Comparison of ENCODE assay signal across 19 mouse cellular contexts in the genomic region with DNA sequence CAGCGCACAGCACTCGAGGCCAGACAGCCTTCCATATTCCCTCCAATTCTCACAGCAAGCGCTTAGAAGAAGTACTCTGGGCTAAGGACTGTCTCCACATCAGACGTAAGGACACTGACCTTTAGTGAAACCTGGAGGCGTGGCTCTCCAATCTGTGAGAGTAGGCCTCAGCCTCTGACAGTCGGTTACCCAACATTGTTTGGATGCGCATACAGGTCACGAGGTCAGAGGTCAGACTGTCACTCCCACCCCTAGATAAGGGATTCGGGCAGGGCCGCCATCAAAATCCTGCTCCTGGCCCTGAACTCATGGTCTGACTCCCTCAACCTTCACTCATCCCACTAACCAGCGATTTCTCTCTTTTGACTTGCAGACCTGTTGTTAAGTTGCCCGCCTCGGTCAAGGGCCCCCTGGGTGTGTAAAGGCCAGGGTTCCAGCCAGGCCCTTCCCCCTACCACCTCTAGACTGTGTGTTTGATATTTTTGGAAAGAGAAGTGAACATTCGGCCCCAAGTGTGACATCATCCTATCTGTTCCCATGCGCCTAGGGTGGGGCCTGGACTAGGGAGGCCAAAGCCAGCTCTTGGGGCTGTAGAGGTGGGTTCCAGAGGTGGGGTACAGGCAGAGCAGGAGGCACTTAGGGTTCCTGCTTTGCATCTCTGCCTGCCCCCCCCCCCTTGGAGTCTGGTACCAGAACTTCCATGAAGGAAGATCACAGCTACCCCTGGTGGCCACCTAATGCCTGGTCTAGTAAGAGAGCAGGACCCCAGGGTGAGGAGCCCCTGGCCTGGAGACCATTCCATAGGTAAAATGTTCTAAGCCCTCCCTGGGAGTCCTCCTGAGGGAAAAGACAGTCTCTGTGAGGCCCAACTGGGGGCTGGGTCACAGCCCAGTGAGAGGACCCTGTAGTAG. TPM values are rescaled to one million over a fixed set of nuclear protein-coding genes. Genes with fewer than 3 reads are reported as not detected.
DNase-seq lines count a peak whose midpoint lies in the region; ATAC-seq and TF ChIP-seq lines count a peak whose summit lies in the region.
"Had no signal": no experiment of that assay in that cellular context is flagged by ENCODE, and none has a peak within 500 bp of the region (broad histone marks: within the 10 kb centered on the region; RNA-seq: fewer than 3 reads in every experiment).

No protein-coding gene starts in this region.

- no peaks in the 10 kb centered on the region for H3K4me1 ChIP-seq in hindbrain, embryonic 11.5 days (replicated peaks; ENCODE audit: control insufficient read depth, insufficient read depth, low read length)
- peaks cover 6% of the 10 kb centered on the region; the same call in 1 of the 2 replicates for H3K4me1 ChIP-seq in hindbrain, embryonic 16.5 days (ENCODE audit: control insufficient read depth, insufficient read depth, low read depth, low read length)
- 0 out of 2 replicates have a peak, but pooled peaks cover 5% of the 10 kb centered on the region for H3K4me1 ChIP-seq in liver, embryonic 12.5 days
- 0 out of 2 replicates have a peak, but pooled peaks cover 2% of the 10 kb centered on the region for H3K4me1 ChIP-seq in liver, embryonic 11.5 days (replicated peaks; ENCODE audit: control insufficient read depth, insufficient read depth, low read length)
- 0 out of 4 replicates have a peak, but pooled peaks cover 0 to 2% of the 10 kb centered on the region in 2 experiments for H3K4me1 ChIP-seq in MEL (ENCODE audit: control insufficient read depth in 1 of 2, insufficient read depth in 2 of 2, low read length in 2 of 2)
- no peaks in the 10 kb centered on the region for H3K4me1 ChIP-seq in liver, embryonic 14.5 days (replicated peaks; ENCODE audit: control insufficient read depth in 2 of 2, insufficient read depth in 2 of 2, low read length in 1 of 2)

- H3K27ac ChIP-seq in hindbrain, embryonic 11.5 days (ENCODE audit: low read depth, low read length): no peak overlapping the region
- no peak overlapping the region for H3K27ac ChIP-seq in hindbrain, embryonic 16.5 days (ENCODE audit: low read depth, low read length)
- no peak overlapping the region for H3K27ac ChIP-seq in liver, embryonic 12.5 days
- H3K27ac ChIP-seq in liver, embryonic 11.5 days (ENCODE audit: low read depth, low read length): no peak overlapping the region
- H3K27ac ChIP-seq in MEL (ENCODE audit: control insufficient read depth, low read depth, low read length): no peak overlapping the region
- H3K27ac ChIP-seq in liver, embryonic 14.5 days: no peak overlapping the region
- H3K27ac ChIP-seq: embryonic facial prominence, embryonic 15.5 days had no signal

- H3K27me3 ChIP-seq in hindbrain, embryonic 11.5 days (ENCODE audit: control insufficient read depth, insufficient read depth, low read length): no peaks in the 10 kb centered on the region
- H3K27me3 ChIP-seq in hindbrain, embryonic 16.5 days (replicated peaks; ENCODE audit: control insufficient read depth, insufficient read depth, low read length): no peaks in the 10 kb centered on the region
- peaks cover 6% of the 10 kb centered on the region; the same call in 1 of the 2 replicates for H3K27me3 ChIP-seq in liver, embryonic 12.5 days (replicated peaks)
- H3K27me3 ChIP-seq in liver, embryonic 11.5 days (replicated peaks; ENCODE audit: control insufficient read depth, insufficient read depth, low read length): no peaks in the 10 kb centered on the region
- H3K27me3 ChIP-seq in MEL (ENCODE audit: control insufficient read depth in 1 of 2, insufficient read depth in 2 of 2, low read length in 2 of 2): no peaks in the 10 kb centered on the region
- no peaks in the 10 kb centered on the region for H3K27me3 ChIP-seq in liver, embryonic 14.5 days (ENCODE audit: control insufficient read depth, insufficient read depth, low read length)
- H3K27me3 ChIP-seq: embryonic facial prominence, embryonic 15.5 days; Patski had no signal

- TF ChIP-seq EP300 in MEL (IDR thresholded peaks at IDR 0.05; ENCODE audit: low read depth in 1 of 2, low read length in 2 of 2): no peak
- no peak for TF ChIP-seq EP300 in liver, embryonic 14.5 days (IDR thresholded peaks at IDR 0.05; ENCODE audit: low read depth)

- H3K79me2 ChIP-seq in MEL (ENCODE audit: control insufficient read depth, insufficient read depth, low read length, poor library complexity): no peaks in the 10 kb centered on the region

- no peak for TF ChIP-seq POLR2A in MEL (IDR thresholded peaks at IDR 0.05; ENCODE audit: control insufficient read depth in 1 of 2, insufficient read depth in 1 of 2, low read depth in 1 of 2, low read length in 2 of 2, poor library complexity in 1 of 2)

- peak in 2 of 3 experiments; percentile 12 to 19; a peak in 1 of 6 replicates for TF ChIP-seq CTCF in MEL (IDR thresholded peaks at IDR 0.05 in 2 of 3, conservative IDR thresholded peaks at IDR 0.05 in 1 of 3; ENCODE audit: control insufficient read depth in 1 of 3, insufficient read depth in 1 of 3, low read depth in 2 of 3, low read length in 3 of 3, poor library complexity in 1 of 3, severe bottlenecking in 1 of 3)
- TF ChIP-seq CTCF in liver, embryonic 14.5 days (IDR thresholded peaks at IDR 0.05; ENCODE audit: low read depth): no peak

- H3K36me3 ChIP-seq in hindbrain, embryonic 11.5 days (ENCODE audit: control insufficient read depth, insufficient read depth, low read length): no peaks in the 10 kb centered on the region
- H3K36me3 ChIP-seq in hindbrain, embryonic 16.5 days (ENCODE audit: control insufficient read depth, insufficient read depth, low read length): no peaks in the 10 kb centered on the region
- no peaks in the 10 kb centered on the region for H3K36me3 ChIP-seq in liver, embryonic 12.5 days
- H3K36me3 ChIP-seq in liver, embryonic 11.5 days (ENCODE audit: control insufficient read depth, insufficient read depth, low read length): no peaks in the 10 kb centered on the region
- no peaks in the 10 kb centered on the region for H3K36me3 ChIP-seq in MEL (ENCODE audit: control insufficient read depth in 1 of 2, insufficient read depth in 2 of 2, low read length in 2 of 2)
- no peaks in the 10 kb centered on the region for H3K36me3 ChIP-seq in liver, embryonic 14.5 days (replicated peaks; ENCODE audit: control insufficient read depth, insufficient read depth, low read depth)
- H3K36me3 ChIP-seq: embryonic facial prominence, embryonic 15.5 days had no signal

- no peak overlapping the region for H3K4me2 ChIP-seq in hindbrain, embryonic 11.5 days (replicated peaks; ENCODE audit: low read depth, low read length)
- no peak overlapping the region for H3K4me2 ChIP-seq in hindbrain, embryonic 16.5 days (ENCODE audit: low read length)
- no peak overlapping the region for H3K4me2 ChIP-seq in liver, embryonic 12.5 days
- no peak overlapping the region for H3K4me2 ChIP-seq in liver, embryonic 11.5 days
- no peak overlapping the region for H3K4me2 ChIP-seq in liver, embryonic 14.5 days (ENCODE audit: low read depth)
- H3K4me2 ChIP-seq: embryonic facial prominence, embryonic 15.5 days had no signal

- DNase-seq in hindbrain, embryonic 11.5 days (ENCODE audit: low spot score): no peak
- no peak for DNase-seq in liver, embryonic 11.5 days (ENCODE audit: low spot score)
- DNase-seq in MEL (ENCODE audit: low read depth, low spot score): no peak
- DNase-seq in liver, embryonic 14.5 days (ENCODE audit: low read depth in 3 of 3, low spot score in 3 of 3): no peak
- no peak for DNase-seq in left cerebral cortex, postnatal 36 days (ENCODE audit: low spot score in 2 of 2)
- DNase-seq: adrenal gland, adult 2 months; cerebellum, adult 8-10 months; lung, adult 18-20 months; thymus, adult 2 months had no signal

- H3K4me3 ChIP-seq in hindbrain, embryonic 11.5 days (ENCODE audit: low read depth, low read length): no peak overlapping the region
- no peak overlapping the region for H3K4me3 ChIP-seq in hindbrain, embryonic 16.5 days (ENCODE audit: low read length)
- no peak overlapping the region for H3K4me3 ChIP-seq in liver, embryonic 12.5 days
- no peak overlapping the region for H3K4me3 ChIP-seq in liver, embryonic 11.5 days (ENCODE audit: low read depth, low read length)
- no peak overlapping the region for H3K4me3 ChIP-seq in MEL (ENCODE audit: control insufficient read depth in 1 of 2, insufficient read depth in 1 of 2, low read depth in 2 of 2, low read length in 2 of 2)
- no peak overlapping the region for H3K4me3 ChIP-seq in liver, embryonic 14.5 days (ENCODE audit: insufficient read depth in 1 of 2, low read depth in 2 of 2, low read length in 2 of 2)
- H3K4me3 ChIP-seq: embryonic facial prominence, embryonic 15.5 days; myocyte had no signal

- 0 out of 2 replicates have a peak, but pooled peaks have one; percentile 27 for ATAC-seq in hindbrain, embryonic 11.5 days (ENCODE audit: low FRiP score)
- no peak for ATAC-seq in hindbrain, embryonic 16.5 days
- peak; percentile 57 for ATAC-seq in liver, embryonic 12.5 days
- ATAC-seq in liver, embryonic 11.5 days (replicated peaks; ENCODE audit: low FRiP score): no peak; the same call in 1 of the 2 replicates
- peak; percentile 41; the same call in 1 of the 2 replicates for ATAC-seq in liver, embryonic 14.5 days (ENCODE audit: insufficient read depth)
- ATAC-seq: CD4-positive, CD25-positive, alpha-beta regulatory T cell, adult 4 months; inflammation-experienced regulatory T-cells, adult 6 months; Patski had no signal

- intact Hi-C loops in left cerebral cortex, postnatal 36 days (cut with DNase I): no loop called here

- no peak overlapping the region for H3K9ac ChIP-seq in hindbrain, embryonic 11.5 days (ENCODE audit: low read depth, low read length)
- H3K9ac ChIP-seq in hindbrain, embryonic 16.5 days (ENCODE audit: low read depth, low read length): no peak overlapping the region
- no peak overlapping the region for H3K9ac ChIP-seq in liver, embryonic 12.5 days
- no peak overlapping the region for H3K9ac ChIP-seq in liver, embryonic 11.5 days (ENCODE audit: low read depth, low read length)
- H3K9ac ChIP-seq in MEL (ENCODE audit: control insufficient read depth, low read depth, low read length, poor library complexity, severe bottlenecking): no peak overlapping the region
- H3K9ac ChIP-seq in liver, embryonic 14.5 days (replicated peaks): no peak overlapping the region
- H3K9ac ChIP-seq: embryonic facial prominence, embryonic 15.5 days had no signal

- no peak for TF ChIP-seq RAD21 in MEL (IDR thresholded peaks at IDR 0.05; ENCODE audit: low read depth, low read length)

- 73% methylated on average over 15 of the region's 15 CpGs for WGBS in hindbrain, embryonic 11.5 days
- 80% methylated on average over 15 of the region's 15 CpGs for whole genome bisulfite sequencing in hindbrain, embryonic 16.5 days
- WGBS in liver, embryonic 12.5 days (ENCODE audit: insufficient replicate concordance): 60% methylated on average over 15 of the region's 15 CpGs
- 69% methylated on average over 15 of the region's 15 CpGs for WGBS in liver, embryonic 11.5 days
- 62% methylated on average over 15 of the region's 15 CpGs for WGBS in liver, embryonic 14.5 days (ENCODE audit: insufficient replicate concordance)

- no peaks in the 10 kb centered on the region for H3K9me3 ChIP-seq in hindbrain, embryonic 11.5 days (ENCODE audit: control insufficient read depth, low read length)
- H3K9me3 ChIP-seq in hindbrain, embryonic 16.5 days (ENCODE audit: control insufficient read depth, low read length): no peaks in the 10 kb centered on the region
- no peaks in the 10 kb centered on the region for H3K9me3 ChIP-seq in liver, embryonic 12.5 days (replicated peaks)
- no peaks in the 10 kb centered on the region for H3K9me3 ChIP-seq in liver, embryonic 11.5 days (ENCODE audit: control insufficient read depth, low read length)
- no peaks in the 10 kb centered on the region for H3K9me3 ChIP-seq in MEL (replicated peaks; ENCODE audit: insufficient read depth, low read length)
- no peaks in the 10 kb centered on the region for H3K9me3 ChIP-seq in liver, embryonic 14.5 days (ENCODE audit: control insufficient read depth, low read length)
- H3K9me3 ChIP-seq: embryonic facial prominence, embryonic 15.5 days had no signal

RNA-seq across cellular contexts. Expression of a gene that starts 4.4 kb away (rescaled TPM):
- polyA plus RNA-seq in hindbrain, embryonic 11.5 days (2014; fragmentation: Nextera tagmentation; extraction: Ambion mirVana): 0.18 and 0.25 TPM in 2 replicates
- polyA plus RNA-seq in hindbrain, embryonic 16.5 days (2015; fragmentation: Nextera tagmentation; extraction: Ambion mirVana): 0.81 and 1.1 TPM in 2 replicates
- not detected in 2 replicates for polyA plus RNA-seq in liver, embryonic 12.5 days (2016; fragmentation: Nextera tagmentation; extraction: Ambion mirVana)
- polyA plus RNA-seq in liver, embryonic 11.5 days (2014; fragmentation: Nextera tagmentation; extraction: Ambion mirVana): not detected in 2 replicates
- not detected in 2 replicates for total RNA-seq in MEL (2012; rRNA removed)
- not detected for polyA plus RNA-seq in MEL (2012; ENCODE audit: insufficient read depth in 1 of 2, insufficient read length in 2 of 2, low read depth in 1 of 2, low replicate concordance in 2 of 2, missing spikeins in 1 of 2)
- polyA plus RNA-seq in liver, embryonic 14.5 days (2012; rRNA removed): not detected in 2 replicates
- polyA plus RNA-seq in liver, embryonic 14.5 days (2014; fragmentation: Nextera tagmentation; extraction: Ambion mirVana): not detected in 2 replicates
- total RNA-seq in left cerebral cortex, postnatal 36 days (2021): under 1 TPM; 0.27 to 0.32 TPM
- total RNA-seq: megakaryocyte, adult 5-6 weeks had no signal
- polyA plus RNA-seq: CD4-positive, CD25-positive, alpha-beta regulatory T cell, adult 4 months; heart, embryonic 16.5 days; inflammation-experienced regulatory T-cells, adult 6 months had no signal

RNA-seq across cellular contexts. Expression of a gene that starts 26.9 kb away (rescaled TPM):
- 15.4 and 17.9 TPM in 2 replicates for polyA plus RNA-seq in hindbrain, embryonic 11.5 days (2014; fragmentation: Nextera tagmentation; extraction: Ambion mirVana)
- polyA plus RNA-seq in hindbrain, embryonic 16.5 days (2015; fragmentation: Nextera tagmentation; extraction: Ambion mirVana): 8.3 and 11.3 TPM in 2 replicates
- polyA plus RNA-seq in liver, embryonic 12.5 days (2016; fragmentation: Nextera tagmentation; extraction: Ambion mirVana): 9.7 and 11.4 TPM in 2 replicates
- polyA plus RNA-seq in liver, embryonic 11.5 days (2014; fragmentation: Nextera tagmentation; extraction: Ambion mirVana): 20.8 and 21.6 TPM in 2 replicates
- 12.9 and 15.7 TPM in 2 replicates for total RNA-seq in MEL (2012; rRNA removed)
- polyA plus RNA-seq in MEL (2012; ENCODE audit: insufficient read depth in 1 of 2, insufficient read length in 2 of 2, low read depth in 1 of 2, low replicate concordance in 2 of 2, missing spikeins in 1 of 2): 10 to 100 TPM in 1 of 2 experiments, not detected in 1; 30.2 TPM
- polyA plus RNA-seq in liver, embryonic 14.5 days (2012; rRNA removed): 7.5 and 9.1 TPM in 2 replicates
- polyA plus RNA-seq in liver, embryonic 14.5 days (2014; fragmentation: Nextera tagmentation; extraction: Ambion mirVana): 7.5 and 7.9 TPM in 2 replicates
- 1 to 10 TPM; 4.9 to 7.7 TPM for total RNA-seq in left cerebral cortex, postnatal 36 days (2021)

RNA-seq across cellular contexts. Expression of a gene that starts 27.1 kb away (rescaled TPM):
- 31.1 and 37.0 TPM in 2 replicates for polyA plus RNA-seq in hindbrain, embryonic 11.5 days (2014; fragmentation: Nextera tagmentation; extraction: Ambion mirVana)
- 23.3 and 24.5 TPM in 2 replicates for polyA plus RNA-seq in hindbrain, embryonic 16.5 days (2015; fragmentation: Nextera tagmentation; extraction: Ambion mirVana)
- 18.1 and 19.6 TPM in 2 replicates for polyA plus RNA-seq in liver, embryonic 12.5 days (2016; fragmentation: Nextera tagmentation; extraction: Ambion mirVana)
- polyA plus RNA-seq in liver, embryonic 11.5 days (2014; fragmentation: Nextera tagmentation; extraction: Ambion mirVana): 30.7 and 33.3 TPM in 2 replicates
- 12.3 and 12.8 TPM in 2 replicates for total RNA-seq in MEL (2012; rRNA removed)
- polyA plus RNA-seq in MEL (2012; ENCODE audit: insufficient read depth in 1 of 2, insufficient read length in 2 of 2, low read depth in 1 of 2, low replicate concordance in 2 of 2, missing spikeins in 1 of 2): 10 to 100 TPM in 1 of 2 experiments, not detected in 1; 24.9 TPM
- 2.2 and 3.1 TPM in 2 replicates for polyA plus RNA-seq in liver, embryonic 14.5 days (2012; rRNA removed)
- polyA plus RNA-seq in liver, embryonic 14.5 days (2014; fragmentation: Nextera tagmentation; extraction: Ambion mirVana): 12.7 and 12.8 TPM in 2 replicates
- 10 to 100 TPM; 28.0 to 34.5 TPM for total RNA-seq in left cerebral cortex, postnatal 36 days (2021)

RNA-seq across cellular contexts. Expression of a gene that starts 34.8 kb away (rescaled TPM):
- 1,193 and 1,290 TPM in 2 replicates for polyA plus RNA-seq in hindbrain, embryonic 11.5 days (2014; fragmentation: Nextera tagmentation; extraction: Ambion mirVana)
- polyA plus RNA-seq in hindbrain, embryonic 16.5 days (2015; fragmentation: Nextera tagmentation; extraction: Ambion mirVana): 710 and 718 TPM in 2 replicates
- 699 and 700 TPM in 2 replicates for polyA plus RNA-seq in liver, embryonic 12.5 days (2016; fragmentation: Nextera tagmentation; extraction: Ambion mirVana)
- 952 and 969 TPM in 2 replicates for polyA plus RNA-seq in liver, embryonic 11.5 days (2014; fragmentation: Nextera tagmentation; extraction: Ambion mirVana)
- total RNA-seq in MEL (2012; rRNA removed): 979 and 1,115 TPM in 2 replicates
- 1,000 to 10,000 TPM; 2,172 to 2,666 TPM for polyA plus RNA-seq in MEL (2012; ENCODE audit: insufficient read depth in 1 of 2, insufficient read length in 2 of 2, low read depth in 1 of 2, low replicate concordance in 2 of 2, missing spikeins in 1 of 2)
- 135 and 250 TPM in 2 replicates for polyA plus RNA-seq in liver, embryonic 14.5 days (2012; rRNA removed)
- 297 and 335 TPM in 2 replicates for polyA plus RNA-seq in liver, embryonic 14.5 days (2014; fragmentation: Nextera tagmentation; extraction: Ambion mirVana)
- total RNA-seq in left cerebral cortex, postnatal 36 days (2021): 100 to 1,000 TPM; 211 to 212 TPM

RNA-seq across cellular contexts. Expression of a gene that starts 41.6 kb away (rescaled TPM):
- polyA plus RNA-seq in hindbrain, embryonic 11.5 days (2014; fragmentation: Nextera tagmentation; extraction: Ambion mirVana): not detected in 2 replicates
- polyA plus RNA-seq in hindbrain, embryonic 16.5 days (2015; fragmentation: Nextera tagmentation; extraction: Ambion mirVana): 0.20 and 0.46 TPM in 2 replicates
- polyA plus RNA-seq in liver, embryonic 12.5 days (2016; fragmentation: Nextera tagmentation; extraction: Ambion mirVana): not detected in 2 replicates
- not detected in 2 replicates for polyA plus RNA-seq in liver, embryonic 11.5 days (2014; fragmentation: Nextera tagmentation; extraction: Ambion mirVana)
- not detected in 2 replicates for total RNA-seq in MEL (2012; rRNA removed)
- under 1 TPM in 1 of 2 experiments, not detected in 1; 0.07 TPM for polyA plus RNA-seq in MEL (2012; ENCODE audit: insufficient read depth in 1 of 2, insufficient read length in 2 of 2, low read depth in 1 of 2, low replicate concordance in 2 of 2, missing spikeins in 1 of 2)
- polyA plus RNA-seq in liver, embryonic 14.5 days (2012; rRNA removed): 0.05 TPM in 1 of 2 replicates, not detected in the other
- polyA plus RNA-seq in liver, embryonic 14.5 days (2014; fragmentation: Nextera tagmentation; extraction: Ambion mirVana): not detected in 2 replicates
- under 1 TPM; 0.57 to 0.91 TPM for total RNA-seq in left cerebral cortex, postnatal 36 days (2021)
- total RNA-seq: adrenal gland, adult 2 months; gastrocnemius, postnatal 4 days; megakaryocyte, adult 5-6 weeks had no signal
- polyA plus RNA-seq: CD4-positive, CD25-positive, alpha-beta regulatory T cell, adult 4 months; inflammation-experienced regulatory T-cells, adult 6 months; Patski; thymus, adult 2 months had no signal

Comparison
In these comparisons a context has a peak if more than half of its experiments do, and no peak if none do; other contexts are left out.
1. ATAC-seq: peak in hindbrain, embryonic 11.5 days (single experiment), liver, embryonic 12.5 days (single experiment) and liver, embryonic 14.5 days (single experiment); none in hindbrain, embryonic 16.5 days (single experiment) and liver, embryonic 11.5 days (single experiment).